Mouse (Mus musculus) E14TG2a.4 (cell line): Measurements from ENCODE around the gene Pxdn.

Experiments
- CTCF ChIP-seq: conservative IDR thresholded peaks from 2 replicates; pipeline ENCODE4 v1.5.1; 2014; ENCODE audit warnings: low read length
- NANOG ChIP-seq: IDR thresholded peaks from 2 replicates; pipeline ENCODE4 v1.6.1; 2014; ENCODE audit warnings: borderline replicate concordance, low read length, mixed read lengths
- POU5F1 ChIP-seq: IDR thresholded peaks from 2 replicates; pipeline ENCODE4 v1.6.1; 2014; ENCODE audit warnings: low read length, borderline replicate concordance

DNA sequence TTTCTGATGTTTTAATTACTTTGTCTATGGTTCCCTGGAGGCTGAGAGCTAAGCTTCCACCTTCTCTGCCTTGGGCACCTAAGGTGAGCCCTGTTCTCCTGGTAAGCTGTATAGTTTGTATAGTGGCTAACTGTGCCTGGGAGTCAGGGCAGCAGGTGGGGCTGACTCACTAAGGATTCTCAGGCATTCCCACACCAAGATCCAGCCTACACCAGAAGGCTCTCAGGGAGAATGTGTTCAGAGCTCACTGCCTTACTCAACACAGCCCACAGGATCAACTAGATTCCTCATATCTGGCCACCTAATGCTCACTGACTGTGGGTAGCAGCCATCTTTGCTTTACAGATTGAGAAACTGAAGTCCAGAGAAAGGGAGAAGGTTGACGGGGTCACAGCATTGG lies 4.5 kb upstream of the Pxdn start:
- TF ChIP-seq CTCF (no peak), POU5F1 (no peak), NANOG (no peak)
